Mouse (Mus musculus): ENCODE measurements around the gene Uap1l1. TPM values are rescaled to one million over a fixed set of nuclear protein-coding genes. Genes with fewer than 3 reads are reported as not detected.

The Uap1l1 gene
- polyA plus RNA-seq (2012; rRNA removed), result 59.3 and 63.2 TPM in 2 replicates

GRCm38 (mm10) chr2:25365091-25365761, at the start of gene Uap1l1:
TSS of gene Uap1l1 (minus strand) at chr2:25365682.

GRCm38 (mm10) chr2:25399051-25399450, 33.6 kb upstream of the Uap1l1 start, which contains the start of gene Npdc1:
TSS of gene Npdc1 (plus strand) at chr2:25399351.

GRCm38 (mm10) chr2:25395721-25396596, 30.5 kb upstream of the Uap1l1 start, which contains the start of gene Entpd2:
TSS of gene Entpd2 (plus strand) at chr2:25395874.

GRCm38 (mm10) chr2:25371764-25372643, 6.5 kb upstream of the Uap1l1 start, which contains the start of gene Sapcd2:
TSS of gene Sapcd2 (plus strand) at chr2:25372321.

GRCm38 (mm10) chr2:25356208-25357079, 9.0 kb downstream of the Uap1l1 start, which contains the start of gene Dpp7:
TSS of gene Dpp7 (minus strand) at chr2:25356359.

GRCm38 (mm10) chr2:25332286-25333160, 33.0 kb downstream of the Uap1l1 start, which contains the start of gene Man1b1:
TSS of gene Man1b1 (plus strand) at chr2:25332338.

GRCm38 (mm10) chr2:25318971-25319773, 46.3 kb downstream of the Uap1l1 start, which contains the start of gene Grin1:
TSS of gene Grin1 (minus strand) at chr2:25319187.

Other genes starting within 250 kb of the Uap1l1 start
- 16.0 and 20.1 TPM in 2 replicates for gene Nrarp, start 184.9 kb downstream of the Uap1l1 start, polyA plus RNA-seq (2012; rRNA removed)
- gene Tor4a, start 168.8 kb downstream of the Uap1l1 start, polyA plus RNA-seq (2012; rRNA removed), result 91.7 and 92.6 TPM in 2 replicates
- gene Nelfb, start 154.2 kb downstream of the Uap1l1 start, polyA plus RNA-seq (2012; rRNA removed), result 54.5 and 59.1 TPM in 2 replicates
- not detected in 2 replicates for gene Stpg3, start 151.0 kb downstream of the Uap1l1 start, polyA plus RNA-seq (2012; rRNA removed)
- gene Fam166a, start 146.9 kb downstream of the Uap1l1 start, polyA plus RNA-seq (2012; rRNA removed), result 0.18 and 0.40 TPM in 2 replicates
- gene Tubb4b, start 141.0 kb downstream of the Uap1l1 start, polyA plus RNA-seq (2012; rRNA removed), result 582 and 710 TPM in 2 replicates
- not detected in 2 replicates for gene Slc34a3, start 131.3 kb downstream of the Uap1l1 start, polyA plus RNA-seq (2012; rRNA removed)
- gene Rnf224, start 128.9 kb downstream of the Uap1l1 start, polyA plus RNA-seq (2012; rRNA removed), result 0.10 TPM in 1 of 2 replicates, not detected in the other
- 27.2 and 28.5 TPM in 2 replicates for gene Rnf208, start 123.4 kb downstream of the Uap1l1 start, polyA plus RNA-seq (2012; rRNA removed)
- 1.6 and 1.7 TPM in 2 replicates for gene Cysrt1, start 123.2 kb downstream of the Uap1l1 start, polyA plus RNA-seq (2012; rRNA removed)
- 31.6 and 35.4 TPM in 2 replicates for gene AL732309.1, start 118.8 kb downstream of the Uap1l1 start, polyA plus RNA-seq (2012; rRNA removed)
- gene Tmem203, start 110.2 kb downstream of the Uap1l1 start, polyA plus RNA-seq (2012; rRNA removed), result 85.0 and 109 TPM in 2 replicates
- gene Tprn, start 103.1 kb downstream of the Uap1l1 start, polyA plus RNA-seq (2012; rRNA removed), result 30.9 and 32.4 TPM in 2 replicates
- gene Ssna1, start 93.2 kb downstream of the Uap1l1 start, polyA plus RNA-seq (2012; rRNA removed), result 85.4 and 91.9 TPM in 2 replicates
- 112 and 124 TPM in 2 replicates for gene Anapc2, start 93.2 kb downstream of the Uap1l1 start, polyA plus RNA-seq (2012; rRNA removed)
- gene Tmem210, start 77.5 kb downstream of the Uap1l1 start, polyA plus RNA-seq (2012; rRNA removed), result 0.51 and 0.55 TPM in 2 replicates
- gene Lrrc26, start 75.8 kb downstream of the Uap1l1 start, polyA plus RNA-seq (2012; rRNA removed), result 37.9 and 39.1 TPM in 2 replicates
- gene Grin1, start 46.5 kb downstream of the Uap1l1 start, polyA plus RNA-seq (2012; rRNA removed), result 1.1 and 1.7 TPM in 2 replicates
- 9.7 and 12.0 TPM in 2 replicates for gene Man1b1, start 33.3 kb downstream of the Uap1l1 start, polyA plus RNA-seq (2012; rRNA removed)
- gene Dpp7, start 9.3 kb downstream of the Uap1l1 start, polyA plus RNA-seq (2012; rRNA removed), result 50.5 and 59.0 TPM in 2 replicates
- 16.5 and 18.1 TPM in 2 replicates for gene Sapcd2, start 6.6 kb upstream of the Uap1l1 start, polyA plus RNA-seq (2012; rRNA removed)
- gene Entpd2, start 30.2 kb upstream of the Uap1l1 start, polyA plus RNA-seq (2012; rRNA removed), result 33.0 and 33.1 TPM in 2 replicates
- 300 and 413 TPM in 2 replicates for gene Npdc1, start 33.7 kb upstream of the Uap1l1 start, polyA plus RNA-seq (2012; rRNA removed)
- gene Fut7, start 57.6 kb upstream of the Uap1l1 start, polyA plus RNA-seq (2012; rRNA removed), result 0.38 and 0.46 TPM in 2 replicates
- gene Abca2, start 63.0 kb upstream of the Uap1l1 start, polyA plus RNA-seq (2012; rRNA removed), result 54.2 and 56.6 TPM in 2 replicates
- 36.3 and 57.3 TPM in 2 replicates for gene Clic3, start 91.2 kb upstream of the Uap1l1 start, polyA plus RNA-seq (2012; rRNA removed)
- gene Paxx, start 95.4 kb upstream of the Uap1l1 start, polyA plus RNA-seq (2012; rRNA removed), result 87.0 and 99.6 TPM in 2 replicates
- gene Ptgds, start 104.4 kb upstream of the Uap1l1 start, polyA plus RNA-seq (2012; rRNA removed), result 17.0 and 20.7 TPM in 2 replicates
- not detected in 2 replicates for gene Lcn12, start 128.2 kb upstream of the Uap1l1 start, polyA plus RNA-seq (2012; rRNA removed)
- gene Fbxw5, start 135.1 kb upstream of the Uap1l1 start, polyA plus RNA-seq (2012; rRNA removed), result 24.5 and 26.0 TPM in 2 replicates
- gene C8g, start 136.0 kb upstream of the Uap1l1 start, polyA plus RNA-seq (2012; rRNA removed), result 5.0 TPM in 2 replicates
- gene Traf2, start 181.3 kb upstream of the Uap1l1 start, polyA plus RNA-seq (2012; rRNA removed), result 19.3 and 21.8 TPM in 2 replicates
- 124 and 162 TPM in 2 replicates for gene Edf1, start 192.2 kb upstream of the Uap1l1 start, polyA plus RNA-seq (2012; rRNA removed)
- gene Mamdc4, start 209.2 kb upstream of the Uap1l1 start, polyA plus RNA-seq (2012; rRNA removed), result 20.7 and 30.4 TPM in 2 replicates
- 73.9 and 105 TPM in 2 replicates for gene Phpt1, start 209.5 kb upstream of the Uap1l1 start, polyA plus RNA-seq (2012; rRNA removed)
- gene Ajm1, start 216.1 kb upstream of the Uap1l1 start, polyA plus RNA-seq (2012; rRNA removed), result 8.4 and 10.4 TPM in 2 replicates
- 123 and 169 TPM in 2 replicates for gene Rabl6, start 242.8 kb upstream of the Uap1l1 start, polyA plus RNA-seq (2012; rRNA removed)